Mouse (Mus musculus) spleen, postnatal 14 days (tissue): ENCODE data around the gene Slc9a4.
"Not testable (repeated sequence)": the region's sequence is repeated elsewhere in the genome, so short reads cannot be mapped to it uniquely, and the experiment has no call there.

ENCODE experiments used
- DNase-seq, 2 experiments: peaks; one replicate each; pipeline ENCODE4 v3.0.0; 2021 to 2022; ENCODE audit warnings: low spot score in 2 of 2

Gene Slc9a4

GRCm38 (mm10) chr1:40650803-40651497 is 71.1 kb downstream of the Slc9a4 start:
- no peak for DNase-seq

- DNase-seq: no peak
Observed at GRCm38 (mm10) chr1:40657035-40657434, 77.2 kb downstream of the Slc9a4 start.

- DNase-seq: peak in 1 of 2 experiments; percentile 26
Observed at GRCm38 (mm10) chr1:40657978-40658496, 78.2 kb downstream of the Slc9a4 start.

- no peak for DNase-seq
Observed at GRCm38 (mm10) chr1:40659017-40659416, 79.1 kb downstream of the Slc9a4 start.

GRCm38 (mm10) chr1:40659496-40659895 is 79.6 kb downstream of the Slc9a4 start:
- DNase-seq: no peak

- no peak for DNase-seq
Observed at GRCm38 (mm10) chr1:40660838-40661237, 81.0 kb downstream of the Slc9a4 start.

GRCm38 (mm10) chr1:40665401-40666370 is 85.8 kb downstream of the Slc9a4 start:
- no peak for DNase-seq

GRCm38 (mm10) chr1:40667442-40667841 is 87.6 kb downstream of the Slc9a4 start:
- not testable (repeated sequence) for DNase-seq

GRCm38 (mm10) chr1:40670025-40670424 is 90.1 kb downstream of the Slc9a4 start:
- no peak for DNase-seq

GRCm38 (mm10) chr1:40671490-40671889 is 91.6 kb downstream of the Slc9a4 start:
- DNase-seq: no peak

GRCm38 (mm10) chr1:40677306-40677705 is 97.4 kb downstream of the Slc9a4 start:
- DNase-seq: no peak
